Mouse (Mus musculus) MEL (cell line): ENCODE results near the gene Arhgap29.

Experiments
- CTCF ChIP-seq, 3 experiments: IDR thresholded peaks in 2 of 3; conservative IDR thresholded peaks in 1 of 3; 2 replicates each; pipeline ENCODE4 v1.5.1; 2011 to 2012; ENCODE audit warnings: low read length in 3 of 3, low read depth in 2 of 3, mild to moderate bottlenecking in 2 of 3, improper control_type of control experiment in 1 of 3, inconsistent platforms in 1 of 3, mixed read lengths in 1 of 3, moderate library complexity in 1 of 3; ENCODE audit not compliant: control insufficient read depth in 1 of 3, insufficient read depth in 1 of 3, poor library complexity in 1 of 3, severe bottlenecking in 1 of 3
- EP300 ChIP-seq, 2 experiments: IDR thresholded peaks; 2 replicates each; pipeline ENCODE4 v1.6.1; 2011; ENCODE audit warnings: improper control_type of control experiment in 2 of 2, low read length in 2 of 2, low read depth in 1 of 2, mild to moderate bottlenecking in 1 of 2
- GABPA ChIP-seq: IDR thresholded peaks from 2 replicates; pipeline ENCODE4 v1.6.1; 2012; ENCODE audit warnings: low read depth, mild to moderate bottlenecking, inconsistent platforms, low read length, improper control_type of control experiment, moderate library complexity
- HCFC1 ChIP-seq: IDR thresholded peaks from 2 replicates; pipeline ENCODE4 v1.6.1; 2012; ENCODE audit warnings: low read depth, mild to moderate bottlenecking, inconsistent platforms, low read length, improper control_type of control experiment, moderate library complexity
- MYC ChIP-seq: IDR thresholded peaks from 2 replicates; pipeline ENCODE4 v1.6.1; 2011; ENCODE audit warnings: low read depth, mild to moderate bottlenecking, low read length, improper control_type of control experiment, moderate library complexity
- POLR2A ChIP-seq, 2 experiments: IDR thresholded peaks; 2 replicates each; pipeline ENCODE4 v1.6.1; 2011 to 2012; ENCODE audit warnings: low read length in 2 of 2, mild to moderate bottlenecking in 2 of 2, control low read depth in 1 of 2, improper control_type of control experiment in 1 of 2, low read depth in 1 of 2, moderate library complexity in 1 of 2; ENCODE audit not compliant: control insufficient read depth in 1 of 2, insufficient read depth in 1 of 2, poor library complexity in 1 of 2
- RAD21 ChIP-seq: IDR thresholded peaks from 2 replicates; pipeline ENCODE4 v1.6.1; 2011; ENCODE audit warnings: mild to moderate bottlenecking, low read depth, low read length, improper control_type of control experiment
- SIN3A ChIP-seq: IDR thresholded peaks from 2 replicates; pipeline ENCODE4 v1.6.1; 2012; ENCODE audit warnings: low read length, improper control_type of control experiment, inconsistent platforms
- TAL1 ChIP-seq: IDR thresholded peaks from 2 replicates; pipeline ENCODE4 v1.6.1; 2012; ENCODE audit warnings: mild to moderate bottlenecking, inconsistent platforms, low read length, moderate library complexity, mixed read lengths
- USF1 ChIP-seq: IDR thresholded peaks from 2 replicates; pipeline ENCODE4 v1.6.1; 2014; ENCODE audit warnings: low read depth, mild to moderate bottlenecking, inconsistent platforms, low read length, improper control_type of control experiment, moderate library complexity
- ZC3H11A ChIP-seq: IDR thresholded peaks from 2 replicates; pipeline ENCODE4 v1.6.1; 2012; ENCODE audit warnings: low read depth, mild to moderate bottlenecking, inconsistent platforms, low read length, improper control_type of control experiment

DNA sequence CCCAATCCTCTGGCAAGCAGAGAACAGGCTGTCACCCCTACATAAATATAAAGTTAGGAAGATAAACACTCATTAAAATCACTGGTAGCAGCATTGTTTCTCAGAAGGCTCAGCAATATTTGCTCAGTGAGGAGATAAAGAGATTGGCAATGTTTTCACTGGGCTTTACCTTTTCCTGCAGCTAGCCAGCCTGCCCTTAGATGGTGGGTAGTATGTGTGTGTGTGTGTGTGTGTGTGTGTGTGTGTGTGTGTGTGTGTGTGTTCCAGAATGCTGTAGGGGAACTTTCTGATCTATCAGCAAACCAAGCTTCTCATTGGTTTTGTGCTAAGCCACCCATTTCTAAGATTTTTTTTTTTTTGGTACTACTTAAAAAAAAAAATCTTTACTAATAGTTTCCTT lies 5.6 kb upstream of the Arhgap29 start:
- TF ChIP-seq CTCF (IDR thresholded peaks at IDR 0.05 in 2 of 3, conservative IDR thresholded peaks at IDR 0.05 in 1 of 3; ENCODE audit: control insufficient read depth in 1 of 3, insufficient read depth in 1 of 3, low read depth in 2 of 3, low read length in 3 of 3, poor library complexity in 1 of 3, severe bottlenecking in 1 of 3) (no peak), USF1 (no peak), EP300 (IDR thresholded peaks at IDR 0.05; ENCODE audit: low read depth in 1 of 2, low read length in 2 of 2) (no peak), ZC3H11A (no peak), MYC (no peak), TAL1 (no peak), POLR2A (IDR thresholded peaks at IDR 0.05; ENCODE audit: control insufficient read depth in 1 of 2, insufficient read depth in 1 of 2, low read depth in 1 of 2, low read length in 2 of 2, poor library complexity in 1 of 2) (no peak), SIN3A (no peak), GABPA (no peak), HCFC1 (no peak), RAD21 (no peak)
